9 mouse cellular contexts compared by ENCODE assay signal in the genomic region with DNA sequence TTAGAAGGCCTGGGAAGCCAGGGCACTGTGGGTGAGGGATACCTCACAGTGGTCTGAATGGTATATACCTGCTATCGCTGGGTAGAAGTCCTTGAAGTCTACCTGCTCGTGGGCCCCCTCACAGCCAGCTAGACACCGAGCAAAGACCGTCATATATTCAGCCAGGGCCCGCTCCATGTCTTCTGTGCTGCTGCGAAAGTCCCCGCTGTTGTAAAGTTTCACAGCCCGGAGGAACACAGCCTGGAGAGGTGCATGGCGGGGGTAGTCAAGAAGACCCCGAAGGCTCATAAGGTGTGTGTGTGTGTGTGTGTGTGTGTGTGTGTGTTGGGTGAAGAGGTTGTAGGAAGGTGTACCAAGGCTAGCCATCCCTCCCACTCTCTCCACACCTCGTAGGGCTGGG. TPM values are rescaled to one million over a fixed set of nuclear protein-coding genes. Genes with fewer than 3 reads are reported as not detected.
DNase-seq lines count a peak whose midpoint lies in the region; ATAC-seq and TF ChIP-seq lines count a peak whose summit lies in the region.
"Had no signal": no experiment of that assay in that cellular context is flagged by ENCODE, and none has a peak within 500 bp of the region (broad histone marks: within the 10 kb centered on the region; RNA-seq: fewer than 3 reads in every experiment).

No protein-coding gene starts in this region.

- no peaks in the 10 kb centered on the region for H3K27me3 ChIP-seq in kidney, adult 2 months (replicated peaks; ENCODE audit: control insufficient read depth, insufficient read depth, low read length)
- H3K27me3 ChIP-seq in embryonic facial prominence, embryonic 11.5 days (ENCODE audit: control insufficient read depth, insufficient read depth, low read length): no peaks in the 10 kb centered on the region
- H3K27me3 ChIP-seq in hindbrain, embryonic 13.5 days: peaks cover 46% of the 10 kb centered on the region
- H3K27me3 ChIP-seq in midbrain, embryonic 14.5 days (ENCODE audit: control insufficient read depth, insufficient read depth, low read length): peaks cover 19% of the 10 kb centered on the region

- peak overlapping the region; percentile 83 for H3K4me2 ChIP-seq in embryonic facial prominence, embryonic 11.5 days (ENCODE audit: low read depth, low read length)
- H3K4me2 ChIP-seq in hindbrain, embryonic 13.5 days: peak overlapping the region; percentile 65
- peak overlapping the region; percentile 62 for H3K4me2 ChIP-seq in midbrain, embryonic 14.5 days (ENCODE audit: low read length)

- peak overlapping the region; percentile 85 for H3K9ac ChIP-seq in embryonic facial prominence, embryonic 11.5 days (replicated peaks; ENCODE audit: low read length)
- peak overlapping the region; percentile 80 for H3K9ac ChIP-seq in hindbrain, embryonic 13.5 days
- H3K9ac ChIP-seq in midbrain, embryonic 14.5 days (replicated peaks; ENCODE audit: low read length): peak overlapping the region; percentile 68; the same call in 1 of the 2 replicates

- DNase-seq in kidney, adult 2 months: no peak
- no peak for DNase-seq in kidney, adult 11 months
- no peak for DNase-seq in embryonic facial prominence, embryonic 11.5 days (ENCODE audit: low spot score)
- DNase-seq in midbrain, embryonic 14.5 days: no peak
- DNase-seq in thymus, postnatal 10 days (ENCODE audit: low spot score in 2 of 2): no peak
- DNase-seq in left cerebral cortex, adult 18-20 months (ENCODE audit: low spot score in 2 of 2): no peak
- no peak for DNase-seq in Muller cell, postnatal 12 days (ENCODE audit: inconsistent ontology term)

- peak overlapping the region; percentile 67 for H3K4me3 ChIP-seq in kidney, adult 2 months (ENCODE audit: insufficient read depth, low read depth, low read length)
- peak overlapping the region; percentile 75 for H3K4me3 ChIP-seq in embryonic facial prominence, embryonic 11.5 days (ENCODE audit: low read depth, low read length)
- H3K4me3 ChIP-seq in hindbrain, embryonic 13.5 days: peak overlapping the region; percentile 63
- peak overlapping the region; percentile 60 for H3K4me3 ChIP-seq in midbrain, embryonic 14.5 days (replicated peaks; ENCODE audit: low read depth, low read length)

- no peak for ATAC-seq in embryonic facial prominence, embryonic 11.5 days (replicated peaks; ENCODE audit: insufficient number of reproducible peaks, low FRiP score, low TSS enrichment, low read depth)
- no peak for ATAC-seq in hindbrain, embryonic 13.5 days (ENCODE audit: low FRiP score)
- ATAC-seq in midbrain, embryonic 14.5 days (ENCODE audit: low FRiP score, low TSS enrichment): 0 out of 2 replicates have a peak, but pooled peaks have one; percentile 11

- H3K36me3 ChIP-seq in kidney, adult 2 months (ENCODE audit: control insufficient read depth, insufficient read depth, low read length): no peaks in the 10 kb centered on the region
- no peaks in the 10 kb centered on the region; the same call in 1 of the 2 replicates for H3K36me3 ChIP-seq in embryonic facial prominence, embryonic 11.5 days (replicated peaks; ENCODE audit: control insufficient read depth, insufficient read depth, low read depth, low read length)
- peaks cover 4% of the 10 kb centered on the region; the same call in 1 of the 2 replicates for H3K36me3 ChIP-seq in hindbrain, embryonic 13.5 days
- 0 out of 2 replicates have a peak, but pooled peaks cover 5% of the 10 kb centered on the region for H3K36me3 ChIP-seq in midbrain, embryonic 14.5 days (ENCODE audit: control insufficient read depth, insufficient read depth, low read length)

- H3K9me3 ChIP-seq in embryonic facial prominence, embryonic 11.5 days (replicated peaks; ENCODE audit: control insufficient read depth, low read length): no peaks in the 10 kb centered on the region
- H3K9me3 ChIP-seq in hindbrain, embryonic 13.5 days: no peaks in the 10 kb centered on the region
- no peaks in the 10 kb centered on the region for H3K9me3 ChIP-seq in midbrain, embryonic 14.5 days (ENCODE audit: control insufficient read depth, low read length)

- WGBS in kidney, adult 2 months: 78% methylated on average over 11 of the region's 11 CpGs
- 70% methylated on average over 11 of the region's 11 CpGs for WGBS in embryonic facial prominence, embryonic 11.5 days
- 79% methylated on average over 11 of the region's 11 CpGs for WGBS in hindbrain, embryonic 13.5 days
- 79% methylated on average over 11 of the region's 11 CpGs for WGBS in midbrain, embryonic 14.5 days

- no peak for TF ChIP-seq POLR2A in kidney, adult 2 months (IDR thresholded peaks at IDR 0.05; ENCODE audit: low read depth, low read length)

- no peak for TF ChIP-seq CTCF in kidney, adult 2 months (conservative IDR thresholded peaks at IDR 0.05; ENCODE audit: insufficient read depth, insufficient read length, low read depth, low read length)

- no peaks in the 10 kb centered on the region for H3K4me1 ChIP-seq in kidney, adult 2 months (ENCODE audit: control insufficient read depth, insufficient read depth, low read length)
- H3K4me1 ChIP-seq in embryonic facial prominence, embryonic 11.5 days (ENCODE audit: control insufficient read depth, insufficient read depth, low read length): no peaks in the 10 kb centered on the region; the same call in 1 of the 2 replicates
- peaks cover 40% of the 10 kb centered on the region for H3K4me1 ChIP-seq in hindbrain, embryonic 13.5 days (replicated peaks)
- H3K4me1 ChIP-seq in midbrain, embryonic 14.5 days (ENCODE audit: control insufficient read depth, insufficient read depth, low read length): peaks cover 10% of the 10 kb centered on the region

- H3K27ac ChIP-seq in kidney, adult 2 months (ENCODE audit: insufficient read depth, low read depth, low read length): no peak overlapping the region
- H3K27ac ChIP-seq in embryonic facial prominence, embryonic 11.5 days (replicated peaks; ENCODE audit: low read depth, low read length): no peak overlapping the region
- no peak overlapping the region for H3K27ac ChIP-seq in hindbrain, embryonic 13.5 days
- H3K27ac ChIP-seq in midbrain, embryonic 14.5 days (replicated peaks; ENCODE audit: low read depth, low read length): no peak overlapping the region

RNA-seq across cellular contexts. Expression of gene P3h4, which starts 1.1 kb away (rescaled TPM):
- 11.9 and 13.9 TPM in 2 replicates for polyA plus RNA-seq in kidney, adult 2 months (2012; rRNA removed)
- polyA plus RNA-seq in embryonic facial prominence, embryonic 11.5 days (2014; fragmentation: Nextera tagmentation; extraction: Ambion mirVana): 33.0 and 37.1 TPM in 2 replicates
- polyA plus RNA-seq in hindbrain, embryonic 13.5 days (2015; fragmentation: Nextera tagmentation; extraction: Ambion mirVana): 17.6 and 20.2 TPM in 2 replicates
- 13.9 and 16.4 TPM in 2 replicates for polyA plus RNA-seq in midbrain, embryonic 14.5 days (2014; fragmentation: Nextera tagmentation; extraction: Ambion mirVana)
- 10 to 100 TPM; 10.4 to 11.3 TPM for total RNA-seq in left cerebral cortex, adult 18-20 months (2021)

RNA-seq across cellular contexts. Expression of gene Fkbp10, which starts 2.0 kb away (rescaled TPM):
- 12.5 and 15.9 TPM in 2 replicates for polyA plus RNA-seq in kidney, adult 2 months (2012; rRNA removed)
- polyA plus RNA-seq in embryonic facial prominence, embryonic 11.5 days (2014; fragmentation: Nextera tagmentation; extraction: Ambion mirVana): 60.0 and 69.4 TPM in 2 replicates
- polyA plus RNA-seq in hindbrain, embryonic 13.5 days (2015; fragmentation: Nextera tagmentation; extraction: Ambion mirVana): 27.2 and 32.3 TPM in 2 replicates
- 9.0 and 20.1 TPM in 2 replicates for polyA plus RNA-seq in midbrain, embryonic 14.5 days (2014; fragmentation: Nextera tagmentation; extraction: Ambion mirVana)
- 1 to 10 TPM; 4.3 to 6.6 TPM for total RNA-seq in left cerebral cortex, adult 18-20 months (2021)
- total RNA-seq: common myeloid progenitor, adult 5-6 weeks had no signal

RNA-seq across cellular contexts. Expression of gene Jup, which starts 16.0 kb away (rescaled TPM):
- 220 and 229 TPM in 2 replicates for polyA plus RNA-seq in kidney, adult 2 months (2012; rRNA removed)
- 31.8 and 37.4 TPM in 2 replicates for polyA plus RNA-seq in embryonic facial prominence, embryonic 11.5 days (2014; fragmentation: Nextera tagmentation; extraction: Ambion mirVana)
- 65.5 and 73.9 TPM in 2 replicates for polyA plus RNA-seq in hindbrain, embryonic 13.5 days (2015; fragmentation: Nextera tagmentation; extraction: Ambion mirVana)
- 70.0 and 75.2 TPM in 2 replicates for polyA plus RNA-seq in midbrain, embryonic 14.5 days (2014; fragmentation: Nextera tagmentation; extraction: Ambion mirVana)
- 10 to 100 TPM; 47.2 to 49.3 TPM for total RNA-seq in left cerebral cortex, adult 18-20 months (2021)

RNA-seq across cellular contexts. Expression of gene Nt5c3b, which starts 28.1 kb away (rescaled TPM):
- 29.3 and 32.0 TPM in 2 replicates for polyA plus RNA-seq in kidney, adult 2 months (2012; rRNA removed)
- polyA plus RNA-seq in embryonic facial prominence, embryonic 11.5 days (2014; fragmentation: Nextera tagmentation; extraction: Ambion mirVana): 136 and 145 TPM in 2 replicates
- 103 and 106 TPM in 2 replicates for polyA plus RNA-seq in hindbrain, embryonic 13.5 days (2015; fragmentation: Nextera tagmentation; extraction: Ambion mirVana)
- polyA plus RNA-seq in midbrain, embryonic 14.5 days (2014; fragmentation: Nextera tagmentation; extraction: Ambion mirVana): 84.9 and 100 TPM in 2 replicates
- total RNA-seq in left cerebral cortex, adult 18-20 months (2021): 10 to 100 TPM; 47.2 to 53.8 TPM

RNA-seq across cellular contexts. Expression of gene Klhl10, which starts 28.2 kb away (rescaled TPM):
- 0.13 and 0.34 TPM in 2 replicates for polyA plus RNA-seq in kidney, adult 2 months (2012; rRNA removed)
- 0.52 and 0.57 TPM in 2 replicates for polyA plus RNA-seq in embryonic facial prominence, embryonic 11.5 days (2014; fragmentation: Nextera tagmentation; extraction: Ambion mirVana)
- polyA plus RNA-seq in hindbrain, embryonic 13.5 days (2015; fragmentation: Nextera tagmentation; extraction: Ambion mirVana): 0.75 and 0.84 TPM in 2 replicates
- 0.55 and 0.82 TPM in 2 replicates for polyA plus RNA-seq in midbrain, embryonic 14.5 days (2014; fragmentation: Nextera tagmentation; extraction: Ambion mirVana)
- total RNA-seq in left cerebral cortex, adult 18-20 months (2021): 1 to 10 TPM in 1 of 2 experiments, under 1 TPM in 1; 0.82 to 1.2 TPM
- total RNA-seq: common myeloid progenitor, adult 5-6 weeks had no signal
